27 mouse cellular contexts compared by ENCODE assay signal in genomic region chr1:132351058-132351457, GRCm38 (mm10). TPM values are rescaled to one million over a fixed set of nuclear protein-coding genes. Genes with fewer than 3 reads are reported as not detected.
DNase-seq lines count a peak whose midpoint lies in the region; TF ChIP-seq lines count a peak whose summit lies in the region.
"Had no signal": no experiment of that assay in that cellular context is flagged by ENCODE, and none has a peak within 500 bp of the region (broad histone marks: within the 10 kb centered on the region; RNA-seq: fewer than 3 reads in every experiment).

No protein-coding gene starts in this region.

- no peak for TF ChIP-seq RAD21 in MEL (IDR thresholded peaks at IDR 0.05; ENCODE audit: low read depth, low read length)

- H3K9me3 ChIP-seq in E14TG2a.4 (ENCODE audit: low read length): peaks cover 7% of the 10 kb centered on the region
- no peaks in the 10 kb centered on the region for H3K9me3 ChIP-seq in MEL (replicated peaks; ENCODE audit: insufficient read depth, low read length)
- H3K9me3 ChIP-seq: heart, embryonic 15.5 days; hindbrain, embryonic 15.5 days; kidney, embryonic 15.5 days; limb, embryonic 10.5 days; neural tube, embryonic 13.5 days had no signal

- TF ChIP-seq POLR2A in MEL (IDR thresholded peaks at IDR 0.05; ENCODE audit: control insufficient read depth in 1 of 2, insufficient read depth in 1 of 2, low read depth in 1 of 2, low read length in 2 of 2, poor library complexity in 1 of 2): no peak

- H3K27me3 ChIP-seq in E14TG2a.4 (ENCODE audit: insufficient read depth, low read length) (0 out of 2 replicates have a peak, but pooled peaks cover 6% of the 10 kb centered on the region), MEL (ENCODE audit: control insufficient read depth in 1 of 2, insufficient read depth in 2 of 2, low read length in 2 of 2) (no peaks in the 10 kb centered on the region)
- H3K27me3 ChIP-seq: embryonic facial prominence, embryonic 13.5 days; forebrain, embryonic 12.5 days; heart, embryonic 15.5 days; hindbrain, embryonic 15.5 days; kidney, embryonic 15.5 days; midbrain, embryonic 13.5 days; neural tube, embryonic 13.5 days had no signal

- peak; percentile 11; the same call in 1 of the 2 replicates for TF ChIP-seq CTCF in gastrocnemius, adult 2 months (IDR thresholded peaks at IDR 0.05)
- TF ChIP-seq CTCF in left cerebral cortex, adult 2 months (IDR thresholded peaks at IDR 0.05): peak; percentile 6; the same call in 1 of the 2 replicates
- TF ChIP-seq CTCF in E14TG2a.4 (conservative IDR thresholded peaks at IDR 0.05; ENCODE audit: low read length) (peak; percentile 80), MEL (IDR thresholded peaks at IDR 0.05 in 2 of 3, conservative IDR thresholded peaks at IDR 0.05 in 1 of 3; ENCODE audit: control insufficient read depth in 1 of 3, insufficient read depth in 1 of 3, low read depth in 2 of 3, low read length in 3 of 3, poor library complexity in 1 of 3, severe bottlenecking in 1 of 3) (peak; percentile 9 to 38 (median 31); a peak in 5 of 6 replicates)

- H3K27ac ChIP-seq in gastrocnemius, adult 2 months: no peak overlapping the region
- H3K27ac ChIP-seq in left cerebral cortex, adult 2 months: no peak overlapping the region
- H3K27ac ChIP-seq in MEL (ENCODE audit: control insufficient read depth, low read depth, low read length): no peak overlapping the region
- H3K27ac ChIP-seq: embryonic facial prominence, embryonic 13.5 days; forebrain, embryonic 12.5 days; heart, embryonic 15.5 days; hindbrain, embryonic 15.5 days; kidney, embryonic 15.5 days; limb, embryonic 10.5 days; midbrain, embryonic 13.5 days; neural tube, embryonic 13.5 days had no signal

- no peak for TF ChIP-seq EP300 in MEL (IDR thresholded peaks at IDR 0.05; ENCODE audit: low read depth in 1 of 2, low read length in 2 of 2)

- intact Hi-C loops in gastrocnemius, adult 2 months (cut with DNase I): no loop called here
- intact Hi-C loops in gastrocnemius, postnatal 14 days (cut with DNase I; ENCODE audit: low total_unique reads): loop anchor here (5.0 kb wide), 1 partner anchor 194 kb away; no protein-coding TSS in a partner anchor
- intact Hi-C loops in left cerebral cortex, adult 2 months (cut with DNase I): no loop called here
- intact Hi-C loops in left cerebral cortex, postnatal 36 days (cut with DNase I): loop anchor here (10.0 kb wide), 1 partner anchor 116 kb away; no protein-coding TSS in a partner anchor

- no peak overlapping the region for H3K9ac ChIP-seq in MEL (ENCODE audit: control insufficient read depth, low read depth, low read length, poor library complexity, severe bottlenecking)
- H3K9ac ChIP-seq: embryonic facial prominence, embryonic 13.5 days; forebrain, embryonic 12.5 days; heart, embryonic 15.5 days; hindbrain, embryonic 15.5 days; kidney, embryonic 15.5 days; liver, postnatal 0 days; midbrain, embryonic 13.5 days; neural tube, embryonic 13.5 days had no signal

- no peak for DNase-seq in gastrocnemius, adult 2 months
- no peak for DNase-seq in gastrocnemius, postnatal 14 days
- no peak for DNase-seq in left cerebral cortex, adult 2 months (ENCODE audit: extremely low spot score in 1 of 2, low spot score in 2 of 2)
- no peak for DNase-seq in left cerebral cortex, postnatal 36 days (ENCODE audit: low spot score in 2 of 2)
- no peak for DNase-seq in MEL (ENCODE audit: low read depth, low spot score)
- no peak for DNase-seq in cerebellum, postnatal 36 days
- DNase-seq: adrenal gland, postnatal 25 days; cerebellum, postnatal 25 days; embryo, embryonic 11 days; heart, postnatal 36 days; kidney, postnatal 4 days; liver, postnatal 0 days; retina, postnatal 1 day; right cerebral cortex, postnatal 25 days; spleen, adult 18-20 months; thymus, postnatal 25 days had no signal

- no peaks in the 10 kb centered on the region for H3K36me3 ChIP-seq in E14TG2a.4 (ENCODE audit: insufficient read depth, low read length)
- no peaks in the 10 kb centered on the region for H3K36me3 ChIP-seq in MEL (ENCODE audit: control insufficient read depth in 1 of 2, insufficient read depth in 2 of 2, low read length in 2 of 2)
- H3K36me3 ChIP-seq: embryonic facial prominence, embryonic 13.5 days; forebrain, embryonic 12.5 days; heart, embryonic 15.5 days; hindbrain, embryonic 15.5 days; kidney, embryonic 15.5 days; limb, embryonic 10.5 days; midbrain, embryonic 13.5 days; neural tube, embryonic 13.5 days had no signal

- H3K79me2 ChIP-seq in MEL (ENCODE audit: control insufficient read depth, insufficient read depth, low read length, poor library complexity): no peaks in the 10 kb centered on the region

- H3K4me1 ChIP-seq in E14TG2a.4 (replicated peaks; ENCODE audit: low read depth, low read length) (peaks cover 39% of the 10 kb centered on the region), MEL (ENCODE audit: control insufficient read depth in 1 of 2, insufficient read depth in 2 of 2, low read length in 2 of 2) (0 out of 4 replicates have a peak, but pooled peaks cover 0 to under 1% of the 10 kb centered on the region in 2 experiments)

- no peak overlapping the region for H3K4me3 ChIP-seq in gastrocnemius, adult 2 months
- no peak overlapping the region for H3K4me3 ChIP-seq in left cerebral cortex, adult 2 months
- H3K4me3 ChIP-seq in E14TG2a.4 (replicated peaks; ENCODE audit: low read length) (no peak overlapping the region), MEL (ENCODE audit: control insufficient read depth in 1 of 2, insufficient read depth in 1 of 2, low read depth in 2 of 2, low read length in 2 of 2) (no peak overlapping the region)
- H3K4me3 ChIP-seq: embryonic facial prominence, embryonic 13.5 days; erythroblast, embryonic 14.5 days; forebrain, embryonic 12.5 days; heart, embryonic 15.5 days; hindbrain, embryonic 15.5 days; kidney, embryonic 15.5 days; limb, embryonic 10.5 days; megakaryocyte, embryonic 14.5 days; midbrain, embryonic 13.5 days; neural tube, embryonic 13.5 days had no signal

TF ChIP-seq in MEL, 35 proteins besides CTCF, POLR2A, EP300 and RAD21:
- TF ChIP-seq ELF1 (IDR thresholded peaks at IDR 0.05; ENCODE audit: low read depth, low read length): no peak
- TF ChIP-seq MYC (IDR thresholded peaks at IDR 0.05; ENCODE audit: low read depth, low read length): no peak
- TF ChIP-seq SMC3 (IDR thresholded peaks at IDR 0.05; ENCODE audit: low read depth, low read length): no peak
- no peak for TF ChIP-seq JUND (IDR thresholded peaks at IDR 0.05; ENCODE audit: low read depth, low read length)
- TF ChIP-seq KAT2A (conservative IDR thresholded peaks at IDR 0.05; ENCODE audit: low read depth, low read length): no peak
- TF ChIP-seq POLR2AphosphoS2 (IDR thresholded peaks at IDR 0.05; ENCODE audit: low read length): no peak
- no peak for TF ChIP-seq RCOR1 (IDR thresholded peaks at IDR 0.05; ENCODE audit: low read depth, low read length)
- no peak for TF ChIP-seq CHD2 (IDR thresholded peaks at IDR 0.05; ENCODE audit: low read length)
- TF ChIP-seq NRF1 (IDR thresholded peaks at IDR 0.05; ENCODE audit: insufficient read depth, low read depth, low read length, poor library complexity, severe bottlenecking): no peak
- no peak for TF ChIP-seq E2F4 (IDR thresholded peaks at IDR 0.05; ENCODE audit: borderline replicate concordance, low read depth, low read length)
- no peak for TF ChIP-seq MAX (IDR thresholded peaks at IDR 0.05; ENCODE audit: low read length)
- TF ChIP-seq ZC3H11A (IDR thresholded peaks at IDR 0.05; ENCODE audit: low read depth, low read length): no peak
- TF ChIP-seq USF2 (IDR thresholded peaks at IDR 0.05; ENCODE audit: borderline replicate concordance in 1 of 2, insufficient read depth in 1 of 2, low read depth in 1 of 2, low read length in 2 of 2): no peak
- no peak for TF ChIP-seq SIN3A (IDR thresholded peaks at IDR 0.05; ENCODE audit: low read length)

RNA-seq across cellular contexts. Expression of gene Nuak2, which starts 35.1 kb away (rescaled TPM):
- total RNA-seq in gastrocnemius, adult 2 months (2021): under 1 TPM; 0.38 to 0.98 TPM
- total RNA-seq in gastrocnemius, postnatal 14 days (2021): 1 to 10 TPM; 1.1 to 1.5 TPM
- total RNA-seq in left cerebral cortex, adult 2 months (2021): 1 to 10 TPM; 1.4 TPM
- total RNA-seq in left cerebral cortex, postnatal 36 days (2021): 1 to 10 TPM in 1 of 2 experiments, under 1 TPM in 1; 0.62 to 1.6 TPM
- 2.8 and 3.2 TPM in 2 replicates for total RNA-seq in MEL (2012; rRNA removed)
- polyA plus RNA-seq in MEL (2012; ENCODE audit: insufficient read depth in 1 of 2, insufficient read length in 2 of 2, low read depth in 1 of 2, low replicate concordance in 2 of 2, missing spikeins in 1 of 2): 1 to 10 TPM in 1 of 2 experiments, not detected in 1; 3.0 TPM
- polyA plus RNA-seq: erythroblast, embryonic 14.5 days had no signal

RNA-seq across cellular contexts. Expression of gene Tmcc2, which starts 40.0 kb away (rescaled TPM):
- total RNA-seq in gastrocnemius, adult 2 months (2021): 10 to 100 TPM; 29.4 to 40.8 TPM
- 10 to 100 TPM; 19.4 to 22.9 TPM for total RNA-seq in gastrocnemius, postnatal 14 days (2021)
- 100 to 1,000 TPM; 178 to 192 TPM for total RNA-seq in left cerebral cortex, adult 2 months (2021)
- total RNA-seq in left cerebral cortex, postnatal 36 days (2021): 100 to 1,000 TPM; 171 to 173 TPM
- 4.6 and 7.2 TPM in 2 replicates for total RNA-seq in MEL (2012; rRNA removed)
- 1 to 10 TPM in 1 of 2 experiments, not detected in 1; 4.1 TPM for polyA plus RNA-seq in MEL (2012; ENCODE audit: insufficient read depth in 1 of 2, insufficient read length in 2 of 2, low read depth in 1 of 2, low replicate concordance in 2 of 2, missing spikeins in 1 of 2)

RNA-seq across cellular contexts. Expression of gene Klhdc8a, which starts 52.6 kb away (rescaled TPM):
- under 1 TPM; 0.13 to 0.31 TPM for total RNA-seq in gastrocnemius, adult 2 months (2021)
- under 1 TPM; 0.39 to 0.42 TPM for total RNA-seq in gastrocnemius, postnatal 14 days (2021)
- total RNA-seq in left cerebral cortex, adult 2 months (2021): 10 to 100 TPM; 12.2 to 13.2 TPM
- total RNA-seq in left cerebral cortex, postnatal 36 days (2021): 10 to 100 TPM; 11.0 to 13.6 TPM
- not detected in 2 replicates for total RNA-seq in MEL (2012; rRNA removed)
- not detected for polyA plus RNA-seq in MEL (2012; ENCODE audit: insufficient read depth in 1 of 2, insufficient read length in 2 of 2, low read depth in 1 of 2, low replicate concordance in 2 of 2, missing spikeins in 1 of 2)
- polyA plus RNA-seq: erythroblast, embryonic 14.5 days; limb, embryonic 10.5 days had no signal

Comparison
In these comparisons a context has a peak if more than half of its experiments do, and no peak if none do; other contexts are left out.
1. intact Hi-C loops: an anchor here in gastrocnemius, postnatal 14 days (5.0 kb wide) and left cerebral cortex, postnatal 36 days (10.0 kb wide); none called in gastrocnemius, adult 2 months and left cerebral cortex, adult 2 months.
2. CTCF ChIP-seq: peak in every context shown above with its lines; median percentile 80 in E14TG2a.4; 31 in MEL; 11 in gastrocnemius, adult 2 months; 6 in left cerebral cortex, adult 2 months.
3. RNA of gene Tmcc2, which starts 40.0 kb away (total RNA-seq): 178 to 192 TPM in left cerebral cortex, adult 2 months and 171 to 173 TPM in left cerebral cortex, postnatal 36 days; 29.4 to 40.8 TPM in gastrocnemius, adult 2 months, 19.4 to 22.9 TPM in gastrocnemius, postnatal 14 days and 4.6 to 7.2 TPM in MEL; every median in the first group is over 4 times any median in the second.
4. RNA of gene Klhdc8a, which starts 52.6 kb away (total RNA-seq): 11.0 to 13.6 TPM in left cerebral cortex, postnatal 36 days and 12.2 to 13.2 TPM in left cerebral cortex, adult 2 months; 0.39 to 0.42 TPM in gastrocnemius, postnatal 14 days, 0.13 to 0.31 TPM in gastrocnemius, adult 2 months and not detected in MEL; every median in the first group is over 4 times any median in the second.